Mouse (Mus musculus) spleen, embryonic (tissue): ENCODE measurements around the gene Efhb.

Experiments
- CTCF ChIA-PET: fragments of 350-600 bp; sonication (Branson Sonifier 250); formaldehyde crosslinking; loops from one replicate; lab custom pipeline; 2022; lab: Charles Lee

Gene Efhb

GRCm38 (mm10) chr17:53364111-53364510 lies 99.0 kb downstream of the Efhb start:
- CTCF ChIA-PET, result no interaction called here
